Mouse (Mus musculus) layer of hippocampus, postnatal 10 days (tissue): ENCODE measurements around the gene Grk3. TPM values are rescaled to one million over a fixed set of nuclear protein-coding genes. Genes with fewer than 3 reads are reported as not detected.
A peak's percentile ranks its signal among the peaks of the same experiment; 100 is the strongest.

Experiments
- DNase-seq, 2 experiments: peaks; one replicate each; pipeline ENCODE4 v3.0.0; 2021; ENCODE audit warnings: low spot score in 2 of 2
- long read RNA-seq: library from polyadenylated mRNA; stranded (forward); transcript quantifications from one replicate; pipeline ENCODE4 v2.0.0, GENCODE M21; 2023
- total RNA-seq, 2 experiments: library from RNA; stranded (reverse); gene quantifications; 2 replicates each; pipeline ENCODE4 v1.2.3; 2021

The Grk3 gene
- 10 to 100 TPM; 63.3 to 73.1 TPM for total RNA-seq
- long read RNA-seq, full-length matches to known transcripts = 8 of 25 reads
- long read RNA-seq, partial matches to known transcripts = 2 of 25 reads
- long read RNA-seq, other reads (novel, unspliced or antisense) = 15 of 25 reads

DNA sequence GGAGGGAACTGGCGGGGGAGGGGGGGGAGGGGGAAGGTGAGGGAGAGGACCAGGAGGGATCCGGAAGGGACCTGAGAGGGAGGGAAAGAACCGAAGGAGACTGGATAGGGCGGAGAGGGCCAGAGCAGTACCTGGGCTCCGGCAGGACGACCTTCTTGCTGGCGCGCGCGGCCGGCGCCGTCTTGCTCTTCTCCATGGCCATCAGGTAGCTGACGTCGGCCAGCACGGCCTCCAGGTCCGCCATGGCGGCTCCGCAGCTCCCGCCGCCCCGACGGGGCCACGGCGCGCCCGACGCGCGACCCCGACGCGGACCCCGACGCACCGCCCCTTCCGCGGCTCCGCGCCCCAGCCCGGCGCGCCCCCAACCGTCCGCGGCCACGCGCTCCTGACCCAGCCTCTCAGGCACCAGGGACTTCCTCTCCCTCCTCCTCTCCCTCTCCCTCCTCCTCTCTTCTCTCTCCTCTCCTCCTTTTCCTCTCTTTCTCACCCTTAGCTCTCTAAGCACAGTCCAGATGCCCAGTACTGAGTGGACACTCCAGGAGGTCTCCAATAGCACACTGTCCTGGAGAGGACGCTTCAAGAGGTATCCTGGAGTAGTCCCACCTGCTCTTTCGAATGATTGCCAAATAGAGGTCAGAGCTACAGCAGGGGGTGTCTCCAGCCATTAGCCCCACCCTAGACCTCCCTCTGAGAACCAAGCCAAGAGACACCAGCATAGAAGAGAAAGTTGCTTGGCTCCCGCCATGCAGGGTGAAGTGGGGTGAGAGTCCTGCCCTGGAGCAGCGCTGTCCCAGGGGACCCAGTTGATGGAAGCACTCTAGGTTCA is at the start of gene Grk3:
Grk3 (minus strand) TSS at position 556 of the 826 bp plus-strand sequence.
- DNase-seq = peak; percentile 65 to 80

GRCm38 (mm10) chr5:113054308-113054707 is 38.7 kb upstream of the Grk3 start:
- peak; percentile 94 to 96 for DNase-seq

- no peak for DNase-seq
Observed at GRCm38 (mm10) chr5:113050581-113051185, 35.1 kb upstream of the Grk3 start.

- DNase-seq = peak in 1 of 2 experiments; percentile 34
Observed at GRCm38 (mm10) chr5:113049876-113050275, 34.3 kb upstream of the Grk3 start.

DNA sequence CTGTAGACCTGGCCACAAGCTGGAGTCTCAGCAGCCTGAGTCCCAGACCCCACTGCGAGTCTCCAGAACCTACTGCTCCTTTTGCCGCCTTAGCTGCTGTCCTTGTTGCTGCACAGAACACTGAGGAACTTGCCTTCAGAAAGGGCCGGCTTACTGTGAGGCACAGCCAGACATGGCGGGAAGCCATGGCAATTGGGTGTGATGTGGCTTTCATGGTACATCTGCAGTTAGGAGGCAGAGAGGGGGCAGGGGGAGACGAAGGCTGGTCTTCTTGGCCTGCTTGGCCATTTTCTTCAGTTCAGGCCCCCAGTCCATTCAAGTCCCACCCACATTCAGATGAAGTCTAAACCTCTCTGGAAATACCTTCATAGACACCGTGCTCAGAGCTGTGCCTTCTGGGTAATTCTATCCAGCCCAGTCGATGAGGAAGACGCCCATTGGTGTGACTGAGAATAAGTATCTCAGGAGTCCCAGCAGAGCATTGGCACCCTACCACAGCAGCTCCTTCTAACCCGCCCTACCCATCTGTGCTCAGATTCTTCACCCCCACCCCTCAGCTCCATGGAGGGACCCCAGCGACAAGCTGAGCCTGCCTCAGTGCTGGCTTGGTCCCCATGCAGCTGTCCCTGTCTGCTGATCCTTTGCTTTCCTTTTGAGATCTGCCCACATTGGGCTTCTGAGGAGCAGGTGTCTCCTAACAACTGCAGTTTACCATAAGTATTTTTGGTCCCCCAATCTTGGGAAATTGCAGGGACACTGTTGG is 30.1 kb upstream of the Grk3 start:
- peak; percentile 46 to 49 for DNase-seq

GRCm38 (mm10) chr5:113043531-113043930 is 27.9 kb upstream of the Grk3 start:
- DNase-seq = peak; percentile 56 to 69

- peak; percentile 79 to 82 for DNase-seq
Observed at GRCm38 (mm10) chr5:113041567-113042071, 26.0 kb upstream of the Grk3 start.

DNA sequence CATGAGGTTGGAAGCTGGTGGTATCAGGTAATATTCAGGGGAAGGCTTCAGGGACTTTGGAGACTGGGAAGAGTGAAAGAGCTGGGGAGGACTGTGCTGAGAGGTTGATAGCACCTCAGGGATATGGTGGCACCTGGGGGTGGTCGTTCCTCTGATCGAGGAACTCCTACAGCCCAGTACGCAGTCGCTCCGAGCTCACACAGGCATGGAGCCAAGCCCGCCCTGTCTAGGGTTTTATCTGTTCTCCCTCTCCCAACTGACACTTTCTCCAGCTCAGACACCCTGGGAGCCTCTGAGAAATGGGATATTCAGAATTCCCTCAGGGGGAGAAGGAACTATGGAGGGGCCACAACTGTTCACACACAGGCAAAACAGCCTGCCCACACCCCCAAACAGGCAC is 25.2 kb upstream of the Grk3 start:
- DNase-seq = peak in 1 of 2 experiments; percentile 39

DNA sequence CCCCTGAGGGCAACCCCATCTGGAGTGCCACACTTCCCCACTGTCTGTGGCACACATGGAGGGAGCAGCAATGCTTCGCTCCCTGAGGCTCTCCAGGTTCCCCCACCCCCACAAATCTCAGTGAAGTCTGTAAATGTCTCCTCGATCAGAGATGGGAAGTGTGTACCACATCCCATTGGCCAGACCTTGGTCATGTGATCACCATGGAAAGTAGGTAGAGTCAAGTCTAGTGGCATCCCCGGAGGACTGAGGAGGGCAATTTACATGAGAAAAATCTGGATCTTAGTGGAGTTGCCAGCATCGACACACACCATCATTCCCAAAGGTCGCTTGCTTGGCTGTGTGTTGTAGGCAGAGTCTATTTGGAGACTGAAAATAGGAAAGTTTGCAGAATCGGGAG is 23.0 kb upstream of the Grk3 start:
- DNase-seq = no peak

GRCm38 (mm10) chr5:113035094-113036047 is 19.8 kb upstream of the Grk3 start:
- DNase-seq = no peak

DNA sequence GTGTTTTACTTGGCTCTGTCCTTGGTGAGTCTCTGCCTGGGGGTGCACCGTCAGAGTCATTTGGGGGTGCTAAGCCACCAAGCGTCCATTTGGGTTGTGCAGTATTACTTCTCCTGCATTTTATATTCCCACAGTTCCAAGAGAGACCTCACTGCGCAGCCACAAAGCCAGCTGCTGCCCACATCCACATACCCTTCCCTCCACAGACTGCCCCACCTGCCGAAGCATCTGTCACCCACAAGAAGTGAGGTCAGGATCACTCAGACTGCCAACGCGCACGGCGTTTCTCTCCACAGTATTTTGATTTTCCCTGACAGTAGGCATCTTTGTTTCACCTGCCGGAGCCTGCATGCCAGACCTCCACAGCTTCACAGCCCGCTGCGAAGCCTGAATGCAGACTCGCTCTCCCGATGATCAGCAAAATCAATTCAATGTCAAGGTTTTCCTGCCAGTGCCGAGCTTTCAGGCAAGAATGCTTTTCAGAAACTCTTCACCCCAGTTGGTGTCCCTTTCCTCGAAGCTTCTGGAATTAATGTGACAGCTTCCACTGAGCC is 15.7 kb upstream of the Grk3 start:
- no peak for DNase-seq

DNA sequence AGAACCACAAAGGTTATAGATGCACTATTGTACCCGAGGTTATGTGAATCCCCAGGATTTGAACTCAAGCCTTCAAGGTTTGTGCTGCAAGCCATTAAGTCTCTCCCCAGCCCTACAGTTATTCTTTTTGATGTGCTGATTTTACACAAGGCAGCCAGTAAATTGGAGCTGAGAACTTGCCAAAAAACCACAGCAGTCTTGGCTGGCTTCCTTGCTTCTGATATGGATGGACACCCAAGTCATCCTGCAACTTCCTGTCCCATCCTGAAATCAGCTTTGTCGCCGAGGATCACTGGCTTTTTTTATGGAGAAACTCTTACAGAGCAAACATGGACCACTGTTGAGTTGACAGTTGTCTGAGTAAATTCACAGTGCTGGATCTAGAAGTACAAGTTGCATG is 14.5 kb upstream of the Grk3 start:
- DNase-seq = no peak

DNA sequence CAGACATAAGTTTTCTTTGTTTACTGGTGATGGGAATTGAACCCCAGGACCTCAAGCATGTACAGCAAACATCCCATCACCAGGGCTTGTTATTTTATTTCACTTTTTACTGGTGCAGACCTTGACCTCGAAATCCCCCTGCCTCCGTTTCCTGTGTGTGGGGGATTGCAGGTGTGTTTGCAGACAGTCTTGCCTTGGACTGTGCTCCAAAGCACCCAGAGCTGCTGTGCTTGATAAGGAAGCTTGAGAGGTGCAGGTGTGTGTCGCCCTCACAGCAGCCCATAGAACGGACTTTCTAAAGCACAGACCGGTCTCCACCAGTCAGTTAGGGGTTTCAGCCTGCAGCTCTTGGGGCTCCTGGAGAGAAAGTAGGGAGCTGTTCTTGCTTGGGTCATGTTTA is 11.1 kb upstream of the Grk3 start:
- DNase-seq = no peak

- no peak for DNase-seq
Observed at GRCm38 (mm10) chr5:113024154-113024764, 8.7 kb upstream of the Grk3 start.

DNA sequence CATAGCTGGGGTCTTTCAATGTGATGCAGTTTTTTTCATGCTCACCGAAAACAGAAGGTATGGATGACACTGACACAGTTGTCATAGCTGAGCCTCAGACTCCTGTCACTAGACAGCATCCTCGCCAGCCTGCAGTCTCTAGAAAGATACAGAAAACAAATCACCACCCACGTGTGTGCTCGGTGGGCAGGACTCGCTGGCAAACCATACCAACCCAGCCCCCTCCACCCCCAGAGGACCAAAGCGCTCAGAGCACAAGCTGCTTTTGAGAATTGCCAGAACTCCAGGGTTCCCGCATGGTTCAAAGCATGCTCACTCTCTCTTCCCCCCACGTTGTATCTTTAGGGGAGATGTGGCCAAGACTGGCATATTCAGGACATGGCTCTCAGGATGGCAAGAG is 2.6 kb upstream of the Grk3 start:
- DNase-seq = peak; percentile 56 to 72

DNA sequence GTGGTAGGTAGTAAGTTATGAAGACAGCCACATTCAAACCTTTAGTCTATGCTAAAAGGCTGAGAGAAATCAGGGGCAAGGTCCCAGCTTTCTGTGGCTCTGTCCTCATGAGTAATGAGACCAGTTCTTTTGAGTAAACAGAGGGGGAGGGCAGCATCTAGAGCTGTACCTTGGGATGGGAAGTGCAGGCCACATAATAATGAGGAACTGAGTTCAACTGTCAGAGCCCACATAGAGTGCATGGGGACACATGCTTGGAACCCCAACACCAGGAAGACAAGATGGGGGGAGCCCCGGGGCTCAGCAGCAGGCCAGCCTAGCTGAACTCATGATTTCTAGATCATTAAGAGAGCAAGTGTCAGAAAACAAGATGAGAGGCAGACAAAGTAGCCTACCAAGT is 1.4 kb upstream of the Grk3 start:
- no peak for DNase-seq

GRCm38 (mm10) chr5:113014808-113015235 is 769 bp downstream of the Grk3 start:
- DNase-seq = peak; percentile 46 to 65

DNA sequence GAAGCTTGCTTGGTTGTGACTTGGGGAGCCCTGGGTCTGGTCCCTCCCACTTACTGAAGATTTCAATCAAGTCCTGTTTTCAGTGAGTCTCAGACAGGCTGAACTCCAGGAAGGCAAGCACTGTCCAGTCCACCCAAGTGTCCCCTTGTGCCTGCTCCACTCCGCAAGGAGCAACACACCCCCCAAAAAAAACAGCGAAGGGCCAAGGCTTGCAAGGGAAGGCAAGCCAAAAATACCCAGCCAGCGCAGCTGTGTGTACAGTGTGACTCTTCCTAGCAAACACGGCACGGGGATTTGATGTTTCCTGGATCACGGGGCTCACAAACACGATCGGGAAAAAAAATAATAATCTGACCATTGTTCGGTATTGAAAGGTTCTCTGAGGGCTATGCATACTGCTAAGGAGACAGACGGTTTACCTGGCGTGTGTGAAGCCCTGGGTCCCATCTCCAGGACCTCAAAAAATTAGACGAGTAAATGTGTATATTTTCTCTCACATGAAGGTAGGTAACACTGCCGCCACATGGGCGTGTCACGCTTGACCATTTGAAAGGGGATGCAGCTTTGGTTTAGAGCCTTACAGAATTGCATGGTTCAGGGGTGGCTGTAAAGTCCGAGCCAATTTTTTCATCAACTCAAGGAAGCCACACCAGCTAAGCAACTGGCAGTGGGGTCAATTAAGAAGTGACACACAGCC is 1.3 kb downstream of the Grk3 start:
- no peak for DNase-seq

- DNase-seq = no peak
Observed at GRCm38 (mm10) chr5:113011926-113012325, 3.7 kb downstream of the Grk3 start.
